Mouse (Mus musculus): Measurements from ENCODE around the gene Ets1.

DNA sequence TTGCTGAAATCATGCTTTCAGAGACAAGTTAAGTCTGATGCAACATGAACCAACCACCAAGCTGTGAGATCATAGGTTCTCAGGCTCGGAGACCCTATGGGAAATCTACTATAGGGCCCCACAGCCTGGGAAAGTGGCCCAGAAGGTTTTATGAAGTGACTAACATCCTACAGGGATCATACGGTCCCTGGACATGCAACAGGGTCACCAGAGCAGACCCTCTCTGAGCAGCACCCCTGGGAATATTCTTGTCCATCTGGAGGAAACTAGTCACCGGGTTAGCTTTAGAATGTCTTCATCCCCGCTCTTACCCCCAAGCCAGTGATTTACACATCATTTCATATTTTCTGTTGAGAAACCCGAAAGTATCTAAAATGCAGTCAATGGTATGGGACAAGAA, 34.1 kb upstream of the Ets1 start:
- no peak for TF ChIP-seq CTCF (IDR thresholded peaks at IDR 0.05; ENCODE audit: low read depth)
- no peak for TF ChIP-seq EP300 (IDR thresholded peaks at IDR 0.05; ENCODE audit: low read depth)
